Mouse (Mus musculus) thymus, postnatal 36 days (tissue): ENCODE measurements around the gene Clip4.

Source experiments
- DNase-seq, 2 experiments: peaks; one replicate each; pipeline ENCODE4 v3.0.0; 2022; ENCODE audit warnings: mixed read lengths in 2 of 2

Gene Clip4

GRCm38 (mm10) chr17:71875492-71875891 lies 107.2 kb downstream of the Clip4 start:
- no peak for DNase-seq

GRCm38 (mm10) chr17:71881369-71881768 lies 113.1 kb downstream of the Clip4 start:
- DNase-seq = no peak

GRCm38 (mm10) chr17:71909107-71909506 lies 140.8 kb downstream of the Clip4 start:
- peak in 1 of 2 experiments; percentile 11 for DNase-seq

- no peak for DNase-seq
Measured at GRCm38 (mm10) chr17:71913188-71913587, 144.9 kb downstream of the Clip4 start.
